Mouse (Mus musculus) myocyte (in vitro differentiated cells): ENCODE measurements around the gene Apod. TPM values are rescaled to one million over a fixed set of nuclear protein-coding genes. Genes with fewer than 3 reads are reported as not detected.

ENCODE experiments used
- H3K27me3 ChIP-seq: one replicate; pipeline ENCODE4 v1.6.1; 2011; ENCODE audit not compliant: control insufficient read depth, insufficient read depth, insufficient read length
- H3K36me3 ChIP-seq: one replicate; pipeline ENCODE4 v1.6.1; 2011; ENCODE audit not compliant: control insufficient read depth, insufficient read depth
- H3K4me2 ChIP-seq: one replicate; pipeline ENCODE4 v1.6.1; 2011; ENCODE audit warnings: low read depth, control low read depth
- H3K4me3 ChIP-seq: one replicate; pipeline ENCODE4 v1.5.1; 2011; ENCODE audit warnings: mild to moderate bottlenecking, control low read depth, moderate library complexity
- H3K79me2 ChIP-seq: one replicate; pipeline ENCODE4 v1.6.1; 2011; ENCODE audit not compliant: control insufficient read depth, insufficient read depth
- H3ac ChIP-seq: one replicate; pipeline ENCODE4 v1.6.1; 2011; ENCODE audit not compliant: control insufficient read depth, insufficient read length
- CEBPB ChIP-seq: IDR thresholded peaks from 2 replicates; pipeline ENCODE4 v1.6.1; 2011; ENCODE audit warnings: mild to moderate bottlenecking, moderate library complexity; ENCODE audit not compliant: poor library complexity, insufficient read depth, severe bottlenecking
- E2F4 ChIP-seq: IDR thresholded peaks from one replicate; pipeline ENCODE4 v1.6.1; 2011; ENCODE audit warnings: mild to moderate bottlenecking, control low read depth, moderate library complexity; ENCODE audit not compliant: insufficient read depth
- MAX ChIP-seq: IDR thresholded peaks from one replicate; pipeline ENCODE4 v1.6.1; 2011; ENCODE audit warnings: low read depth, mild to moderate bottlenecking, control low read depth
- MYOD1 ChIP-seq, 3 experiments: IDR thresholded peaks; one replicate each; pipeline ENCODE4 v1.6.1; 2011; ENCODE audit warnings: control low read depth in 2 of 3, low read depth in 2 of 3, mild to moderate bottlenecking in 2 of 3, moderate library complexity in 1 of 3; ENCODE audit not compliant: insufficient read length in 2 of 3, control insufficient read depth in 1 of 3
- MYOG ChIP-seq, 3 experiments: IDR thresholded peaks; one replicate each; pipeline ENCODE4 v1.6.1; 2011; ENCODE audit warnings: control low read depth in 2 of 3, low read depth in 2 of 3, mild to moderate bottlenecking in 2 of 3; ENCODE audit not compliant: insufficient read length in 2 of 3, control insufficient read depth in 1 of 3, insufficient read depth in 1 of 3
- POLR2A ChIP-seq: IDR thresholded peaks from one replicate; pipeline ENCODE4 v1.6.1; 2011; ENCODE audit warnings: low read depth, mild to moderate bottlenecking, control low read depth, moderate library complexity; ENCODE audit not compliant: insufficient read length
- POLR2AphosphoS2 ChIP-seq: IDR thresholded peaks from one replicate; pipeline ENCODE4 v1.6.1; 2011; ENCODE audit warnings: low read depth, control low read depth; ENCODE audit not compliant: insufficient read length
- REST ChIP-seq: IDR thresholded peaks from one replicate; pipeline ENCODE4 v1.6.1; 2011; ENCODE audit warnings: mild to moderate bottlenecking, control low read depth, moderate library complexity; ENCODE audit not compliant: insufficient read depth, insufficient read length
- SRF ChIP-seq: IDR thresholded peaks from one replicate; pipeline ENCODE4 v1.6.1; 2011; ENCODE audit warnings: low read depth; ENCODE audit not compliant: control insufficient read depth, insufficient read length
- TCF12 ChIP-seq: IDR thresholded peaks from one replicate; pipeline ENCODE4 v1.6.1; 2011; ENCODE audit warnings: mild to moderate bottlenecking, control low read depth; ENCODE audit not compliant: poor library complexity, insufficient read depth, severe bottlenecking
- TCF3 ChIP-seq: IDR thresholded peaks from one replicate; pipeline ENCODE4 v1.6.1; 2011; ENCODE audit warnings: low read depth, control low read depth; ENCODE audit not compliant: insufficient read length
- USF1 ChIP-seq: IDR thresholded peaks from one replicate; pipeline ENCODE4 v1.6.1; 2011; ENCODE audit warnings: low read depth, mild to moderate bottlenecking, control low read depth, moderate library complexity
- polyA plus RNA-seq: library from polyadenylated mRNA; unstranded; fragments of >200 nt; fragmentation: generic; extraction: Trizol; gene quantifications from one replicate; pipeline ENCODE4 v1.2.1, GENCODE M21; 2012; ENCODE audit warnings: missing spikeins

Apod gene
- polyA plus RNA-seq, 1 experiment = 1.2 TPM

GRCm38 (mm10) chr16:31280176-31280575 is 34.4 kb downstream of the Apod start:
- H3K4me2 ChIP-seq = no peak overlapping the region
- no peaks in the 10 kb centered on the region for H3K36me3 ChIP-seq
- H3K79me2 ChIP-seq = no peaks in the 10 kb centered on the region
- H3ac ChIP-seq = no peak overlapping the region
- no peaks in the 10 kb centered on the region for H3K27me3 ChIP-seq
- H3K4me3 ChIP-seq = no peak overlapping the region
- TF ChIP-seq MYOG (IDR thresholded peaks at IDR 0.05; ENCODE audit: control insufficient read depth in 1 of 3, insufficient read depth in 1 of 3, insufficient read length in 2 of 3, low read depth in 2 of 3) (no peak), SRF (no peak), REST (no peak), CEBPB (no peak), E2F4 (no peak)

- peaks cover 11% of the 10 kb centered on the region for H3K79me2 ChIP-seq
- H3K27me3 ChIP-seq = no peaks in the 10 kb centered on the region
- H3ac ChIP-seq = no peak overlapping the region
- H3K4me2 ChIP-seq = no peak overlapping the region
- H3K36me3 ChIP-seq = no peaks in the 10 kb centered on the region
- H3K4me3 ChIP-seq = no peak overlapping the region
- TF ChIP-seq E2F4 = no peak
- no peak for TF ChIP-seq POLR2AphosphoS2
- no peak for TF ChIP-seq MYOG (IDR thresholded peaks at IDR 0.05; ENCODE audit: control insufficient read depth in 1 of 3, insufficient read depth in 1 of 3, insufficient read length in 2 of 3, low read depth in 2 of 3)
- no peak for TF ChIP-seq TCF12
- no peak for TF ChIP-seq MYOD1 (IDR thresholded peaks at IDR 0.05; ENCODE audit: control insufficient read depth in 1 of 3, insufficient read length in 2 of 3, low read depth in 2 of 3)
- no peak for TF ChIP-seq TCF3
- no peak for TF ChIP-seq CEBPB
- no peak for TF ChIP-seq REST
- TF ChIP-seq MAX = no peak
- no peak for TF ChIP-seq POLR2A
These were observed 36.0 kb downstream of the Apod start for GRCm38 (mm10) chr16:31278581-31278980.

GRCm38 (mm10) chr16:31278081-31278480 is 36.5 kb downstream of the Apod start:
- H3K27me3 ChIP-seq = no peaks in the 10 kb centered on the region
- no peaks in the 10 kb centered on the region for H3K36me3 ChIP-seq
- TF ChIP-seq SRF (no peak), CEBPB (no peak), MYOG (IDR thresholded peaks at IDR 0.05; ENCODE audit: control insufficient read depth in 1 of 3, insufficient read depth in 1 of 3, insufficient read length in 2 of 3, low read depth in 2 of 3) (no peak), E2F4 (no peak), POLR2A (no peak), MAX (no peak), REST (no peak), POLR2AphosphoS2 (no peak), MYOD1 (IDR thresholded peaks at IDR 0.05; ENCODE audit: control insufficient read depth in 1 of 3, insufficient read length in 2 of 3, low read depth in 2 of 3) (no peak), USF1 (no peak), TCF3 (no peak), TCF12 (no peak)
- H3K79me2 ChIP-seq = peaks cover 16% of the 10 kb centered on the region
- H3K4me2 ChIP-seq = no peak overlapping the region
- H3ac ChIP-seq = no peak overlapping the region
- no peak overlapping the region for H3K4me3 ChIP-seq

- Histone ChIP-seq H3K36me3 (no peaks in the 10 kb centered on the region), H3K4me3 (no peak overlapping the region), H3ac (no peak overlapping the region), H3K4me2 (no peak overlapping the region), H3K79me2 (peaks cover 27% of the 10 kb centered on the region), H3K27me3 (no peaks in the 10 kb centered on the region)
- no peak for TF ChIP-seq POLR2AphosphoS2
- no peak for TF ChIP-seq REST
- TF ChIP-seq MYOD1 (IDR thresholded peaks at IDR 0.05; ENCODE audit: control insufficient read depth in 1 of 3, insufficient read length in 2 of 3, low read depth in 2 of 3) = no peak
- TF ChIP-seq POLR2A = no peak
- no peak for TF ChIP-seq USF1
- TF ChIP-seq MYOG (IDR thresholded peaks at IDR 0.05; ENCODE audit: control insufficient read depth in 1 of 3, insufficient read depth in 1 of 3, insufficient read length in 2 of 3, low read depth in 2 of 3) = no peak
These were observed 37.6 kb downstream of the Apod start for GRCm38 (mm10) chr16:31276962-31277361.

GRCm38 (mm10) chr16:31276539-31276938 is 38.1 kb downstream of the Apod start:
- H3ac ChIP-seq = no peak overlapping the region
- TF ChIP-seq POLR2A (no peak), TCF12 (no peak), CEBPB (no peak), POLR2AphosphoS2 (no peak), USF1 (no peak), MYOG (IDR thresholded peaks at IDR 0.05; ENCODE audit: control insufficient read depth in 1 of 3, insufficient read depth in 1 of 3, insufficient read length in 2 of 3, low read depth in 2 of 3) (no peak), MAX (no peak), TCF3 (no peak), MYOD1 (IDR thresholded peaks at IDR 0.05; ENCODE audit: control insufficient read depth in 1 of 3, insufficient read length in 2 of 3, low read depth in 2 of 3) (no peak), REST (no peak), E2F4 (no peak), SRF (no peak)
- H3K79me2 ChIP-seq = peaks cover 31% of the 10 kb centered on the region
- H3K27me3 ChIP-seq = no peaks in the 10 kb centered on the region
- no peak overlapping the region for H3K4me3 ChIP-seq
- H3K36me3 ChIP-seq = no peaks in the 10 kb centered on the region
- H3K4me2 ChIP-seq = no peak overlapping the region
